Mouse (Mus musculus) gastrocnemius, adult 18-20 months (tissue): ENCODE data around the gene C530008M17Rik. TPM values are rescaled to one million over a fixed set of nuclear protein-coding genes. Genes with fewer than 3 reads are reported as not detected.

Experiments
- DNase-seq: peaks from one replicate; pipeline ENCODE4 v3.0.0; 2021; ENCODE audit warnings: low spot score
- total RNA-seq, 2 experiments: library from RNA; stranded (reverse); gene quantifications; 2 replicates each; pipeline ENCODE4 v1.2.3; 2021

The C530008M17Rik gene
- total RNA-seq, 2 experiments from 2014 or later: 2.8 TPM

- DNase-seq: no peak
Observed at GRCm38 (mm10) chr5:76664936-76665335, 8.6 kb downstream of the C530008M17Rik start.

GRCm38 (mm10) chr5:76665421-76665820 is 9.1 kb downstream of the C530008M17Rik start:
- DNase-seq: no peak

- no peak for DNase-seq
Observed at GRCm38 (mm10) chr5:76666026-76666756, 9.9 kb downstream of the C530008M17Rik start.

- DNase-seq: no peak
Observed at GRCm38 (mm10) chr5:76668118-76668517, 11.8 kb downstream of the C530008M17Rik start.

GRCm38 (mm10) chr5:76668547-76668946 is 12.2 kb downstream of the C530008M17Rik start:
- no peak for DNase-seq

GRCm38 (mm10) chr5:76670183-76670582 is 13.9 kb downstream of the C530008M17Rik start:
- DNase-seq: no peak

GRCm38 (mm10) chr5:76674022-76674653 is 17.8 kb downstream of the C530008M17Rik start:
- DNase-seq: no peak

- no peak for DNase-seq
Observed at GRCm38 (mm10) chr5:76675369-76675768, 19.1 kb downstream of the C530008M17Rik start.

- no peak for DNase-seq
Observed at GRCm38 (mm10) chr5:76680959-76681358, 24.6 kb downstream of the C530008M17Rik start.

GRCm38 (mm10) chr5:76681895-76682656 is 25.8 kb downstream of the C530008M17Rik start:
- no peak for DNase-seq

GRCm38 (mm10) chr5:76683455-76683854 is 27.1 kb downstream of the C530008M17Rik start:
- DNase-seq: no peak

- no peak for DNase-seq
Observed at GRCm38 (mm10) chr5:76684658-76685605, 28.6 kb downstream of the C530008M17Rik start.

- DNase-seq: no peak
Observed at GRCm38 (mm10) chr5:76687961-76688600, 31.8 kb downstream of the C530008M17Rik start.

GRCm38 (mm10) chr5:76688643-76689042 is 32.3 kb downstream of the C530008M17Rik start:
- no peak for DNase-seq

GRCm38 (mm10) chr5:76690177-76690593 is 33.9 kb downstream of the C530008M17Rik start:
- DNase-seq: no peak

- DNase-seq: no peak
Observed at GRCm38 (mm10) chr5:76691251-76691650, 34.9 kb downstream of the C530008M17Rik start.

GRCm38 (mm10) chr5:76691706-76692424 is 35.6 kb downstream of the C530008M17Rik start:
- no peak for DNase-seq

- peak; percentile 10 for DNase-seq
Observed at GRCm38 (mm10) chr5:76697536-76697935, 41.2 kb downstream of the C530008M17Rik start.

GRCm38 (mm10) chr5:76698187-76698586 is 41.9 kb downstream of the C530008M17Rik start:
- no peak for DNase-seq
